Mouse (Mus musculus) spleen, adult 2 months (tissue): ENCODE results near the gene Ttc41. TPM values are rescaled to one million over a fixed set of nuclear protein-coding genes. Genes with fewer than 3 reads are reported as not detected.

ENCODE experiments used
- DNase-seq, 2 experiments: peaks; one replicate each; pipeline versions ENCODE4 v3.0.0 to v3.0.0-alpha.2; 2012 to 2021; ENCODE audit warnings: low spot score in 2 of 2, low read depth in 1 of 2
- H3K27ac ChIP-seq: fragments of 200-500 bp; 2 replicates; pipeline ENCODE4 v1.5.1; 2012; ENCODE audit warnings: low read length, inconsistent platforms; ENCODE audit not compliant: insufficient read depth
- H3K27me3 ChIP-seq: fragments of 200-500 bp; 2 replicates; pipeline ENCODE4 v1.6.1; 2012; ENCODE audit warnings: mild to moderate bottlenecking, moderate library complexity, low read length, inconsistent platforms; ENCODE audit not compliant: control insufficient read depth, insufficient read depth
- H3K36me3 ChIP-seq: fragments of 200-500 bp; 2 replicates; pipeline ENCODE4 v1.6.1; 2012; ENCODE audit warnings: mild to moderate bottlenecking, low read length, inconsistent platforms; ENCODE audit not compliant: control insufficient read depth, insufficient read depth
- H3K4me1 ChIP-seq: fragments of 200-500 bp; 2 replicates; pipeline ENCODE4 v1.6.1; 2011; ENCODE audit warnings: inconsistent platforms; ENCODE audit not compliant: control insufficient read depth, insufficient read depth, insufficient read length
- H3K4me3 ChIP-seq: fragments of 200-500 bp; 2 replicates; pipeline ENCODE4 v1.5.1; 2011; ENCODE audit warnings: mild to moderate bottlenecking, inconsistent platforms; ENCODE audit not compliant: insufficient read depth, insufficient read length; ENCODE audit errors: extremely low read depth
- CTCF ChIP-seq: fragments of 200-500 bp; IDR thresholded peaks from 2 replicates; pipeline ENCODE4 v1.5.1; 2011; ENCODE audit warnings: mild to moderate bottlenecking, inconsistent platforms; ENCODE audit not compliant: insufficient read depth, insufficient read length, insufficient replicate concordance; ENCODE audit errors: extremely low read depth
- POLR2A ChIP-seq: fragments of 200-500 bp; IDR thresholded peaks from 2 replicates; pipeline ENCODE4 v1.6.1; 2011; ENCODE audit warnings: low read depth, low read length, inconsistent platforms
- WGBS: fragments of 180-500 bp; shearing (Covaris S2); methylation state at CpG from one replicate; pipeline ENCODE4 v1.1.7; 2018; 5-methylcytosine and 5-hydroxymethylcytosine counted together
- polyA plus RNA-seq: library from polyadenylated mRNA; depleted of rRNA; stranded (reverse); fragments of >200 nt; gene quantifications from 2 replicates; pipeline ENCODE4 v1.2.3, GENCODE M21; 2012

Gene Ttc41
- polyA plus RNA-seq, 1 experiment = 0.58 TPM

- Histone ChIP-seq H3K27me3 (no peaks in the 10 kb centered on the region), H3K27ac (no peak overlapping the region), H3K36me3 (peaks cover 2% of the 10 kb centered on the region; the same call in 1 of the 2 replicates), H3K4me3 (no peak overlapping the region), H3K4me1 (no peaks in the 10 kb centered on the region)
- WGBS = 85% methylated on average over 9 of the region's 9 CpGs
- DNase-seq = no peak
- TF ChIP-seq CTCF = no peak
- no peak for TF ChIP-seq POLR2A
Measured at GRCm38 (mm10) chr10:86810000-86810399, 104.4 kb downstream of the Ttc41 start.

- no peak for DNase-seq
- Histone ChIP-seq H3K27ac (no peak overlapping the region), H3K4me3 (no peak overlapping the region), H3K4me1 (no peaks in the 10 kb centered on the region), H3K27me3 (no peaks in the 10 kb centered on the region), H3K36me3 (peaks cover 5% of the 10 kb centered on the region; the same call in 1 of the 2 replicates)
- TF ChIP-seq CTCF (no peak), POLR2A (no peak)
- WGBS = 93% methylated on average over 5 of the region's 5 CpGs
Measured at GRCm38 (mm10) chr10:86810612-86811011, 105.0 kb downstream of the Ttc41 start.

- DNase-seq = no peak
- TF ChIP-seq CTCF (no peak), POLR2A (no peak)
- H3K4me3 ChIP-seq = no peak overlapping the region
- H3K36me3 ChIP-seq = peaks cover 7% of the 10 kb centered on the region; the same call in 1 of the 2 replicates
- no peaks in the 10 kb centered on the region for H3K4me1 ChIP-seq
- no peaks in the 10 kb centered on the region for H3K27me3 ChIP-seq
- no peak overlapping the region for H3K27ac ChIP-seq
- WGBS = 88% methylated on average over 19 of the region's 19 CpGs
Measured at GRCm38 (mm10) chr10:86814292-86815131, 108.9 kb downstream of the Ttc41 start.

- Histone ChIP-seq H3K36me3 (peaks cover 7% of the 10 kb centered on the region; the same call in 1 of the 2 replicates), H3K27ac (no peak overlapping the region), H3K27me3 (no peaks in the 10 kb centered on the region), H3K4me1 (no peaks in the 10 kb centered on the region), H3K4me3 (no peak overlapping the region)
- no peak for DNase-seq
- 73% methylated on average over 7 of the region's 7 CpGs for WGBS
- TF ChIP-seq CTCF (no peak), POLR2A (no peak)
Measured at GRCm38 (mm10) chr10:86815133-86815532, 109.5 kb downstream of the Ttc41 start.

GRCm38 (mm10) chr10:86819649-86820165 is 114.1 kb downstream of the Ttc41 start:
- Histone ChIP-seq H3K36me3 (peaks cover 17% of the 10 kb centered on the region; the same call in 1 of the 2 replicates), H3K27me3 (no peaks in the 10 kb centered on the region), H3K27ac (no peak overlapping the region), H3K4me3 (no peak overlapping the region), H3K4me1 (no peaks in the 10 kb centered on the region)
- 61% methylated on average over 8 of the region's 8 CpGs for WGBS
- DNase-seq = no peak
- TF ChIP-seq CTCF (no peak), POLR2A (no peak)

- Histone ChIP-seq H3K4me1 (no peaks in the 10 kb centered on the region), H3K36me3 (peaks cover 15% of the 10 kb centered on the region; the same call in 1 of the 2 replicates), H3K4me3 (no peak overlapping the region), H3K27me3 (no peaks in the 10 kb centered on the region), H3K27ac (no peak overlapping the region)
- TF ChIP-seq POLR2A (no peak), CTCF (no peak)
- DNase-seq = no peak
- WGBS = 94% methylated on average over 7 of the region's 7 CpGs
Measured at GRCm38 (mm10) chr10:86821014-86821413, 115.4 kb downstream of the Ttc41 start.

- no peak for DNase-seq
- Histone ChIP-seq H3K4me3 (no peak overlapping the region), H3K27me3 (no peaks in the 10 kb centered on the region), H3K27ac (no peak overlapping the region), H3K4me1 (no peaks in the 10 kb centered on the region; the same call in 1 of the 2 replicates), H3K36me3 (peaks cover 14% of the 10 kb centered on the region; the same call in 1 of the 2 replicates)
- WGBS = 93% methylated on average over 6 of the region's 6 CpGs
- TF ChIP-seq POLR2A (no peak), CTCF (no peak)
Measured at GRCm38 (mm10) chr10:86824093-86824492, 118.5 kb downstream of the Ttc41 start.
